ENCODE assay signal across 8 mouse cellular contexts in genomic region chr8:84661961-84662571, GRCm38 (mm10). TPM values are rescaled to one million over a fixed set of nuclear protein-coding genes. Genes with fewer than 3 reads are reported as not detected.
DNase-seq lines count a peak whose midpoint lies in the region; ATAC-seq and TF ChIP-seq lines count a peak whose summit lies in the region.

No protein-coding gene starts in this region.

- H3K27me3 ChIP-seq in heart, embryonic 11.5 days (ENCODE audit: control insufficient read depth, insufficient read depth, low read length), result no peaks in the 10 kb centered on the region
- 0 out of 2 replicates have a peak, but pooled peaks cover 5% of the 10 kb centered on the region for H3K27me3 ChIP-seq in forebrain, embryonic 12.5 days
- H3K27me3 ChIP-seq in hindbrain, postnatal 0 days (ENCODE audit: insufficient read depth, low read length), result no peaks in the 10 kb centered on the region
- H3K27me3 ChIP-seq in liver, embryonic 15.5 days, result no peaks in the 10 kb centered on the region

- peaks cover 40% of the 10 kb centered on the region for H3K4me1 ChIP-seq in heart, embryonic 11.5 days (ENCODE audit: control insufficient read depth, insufficient read depth, low read length)
- peaks cover 60% of the 10 kb centered on the region for H3K4me1 ChIP-seq in forebrain, embryonic 12.5 days
- peaks cover 10% of the 10 kb centered on the region for H3K4me1 ChIP-seq in hindbrain, postnatal 0 days (ENCODE audit: insufficient read depth, low read length)
- H3K4me1 ChIP-seq in liver, embryonic 15.5 days (replicated peaks), result peaks cover 84% of the 10 kb centered on the region

- intact Hi-C loops in heart, postnatal 10 days (cut with DNase I), result loop anchor here (1.0 to 5.0 kb wide), 4 partner anchors 23 to 460 kb away; partner anchors contain the start of gene Junb

- peak overlapping the region; percentile 96 for H3K27ac ChIP-seq in heart, embryonic 11.5 days (ENCODE audit: low read depth, low read length)
- peak overlapping the region; percentile 95 for H3K27ac ChIP-seq in forebrain, embryonic 12.5 days
- peak overlapping the region; percentile 85 for H3K27ac ChIP-seq in hindbrain, postnatal 0 days
- H3K27ac ChIP-seq in liver, embryonic 15.5 days (replicated peaks), result peak overlapping the region; percentile 96

- DNase-seq in heart, postnatal 10 days, result no peak
- peak; percentile 72 for DNase-seq in ZHBTc4 (ENCODE audit: low read depth, low spot score)
- DNase-seq in hindbrain, postnatal 0 days (ENCODE audit: low spot score), result peak; percentile 38
- peak; percentile 49 for DNase-seq in right cerebral cortex, postnatal 14 days
- DNase-seq in frontal cortex, adult 2 months (ENCODE audit: extremely low spot score in 1 of 2, low spot score in 1 of 2), result no peak

- H3K4me3 ChIP-seq in heart, embryonic 11.5 days (ENCODE audit: low read depth, low read length), result peak overlapping the region; percentile 95
- peak overlapping the region; percentile 53 for H3K4me3 ChIP-seq in forebrain, embryonic 12.5 days (replicated peaks)
- peak overlapping the region; percentile 67 for H3K4me3 ChIP-seq in hindbrain, postnatal 0 days (ENCODE audit: low read length)
- H3K4me3 ChIP-seq in liver, embryonic 15.5 days (replicated peaks), result peak overlapping the region; percentile 76

- H3K4me2 ChIP-seq in heart, embryonic 11.5 days, result peak overlapping the region; percentile 93
- H3K4me2 ChIP-seq in forebrain, embryonic 12.5 days, result peak overlapping the region; percentile 82
- H3K4me2 ChIP-seq in hindbrain, postnatal 0 days (ENCODE audit: low read depth, low read length), result peak overlapping the region; percentile 67
- H3K4me2 ChIP-seq in liver, embryonic 15.5 days, result peak overlapping the region; percentile 99

- peak overlapping the region; percentile 98 for H3K9ac ChIP-seq in heart, embryonic 11.5 days (ENCODE audit: low read depth, low read length)
- peak overlapping the region; percentile 72 for H3K9ac ChIP-seq in forebrain, embryonic 12.5 days
- peak overlapping the region; percentile 67 for H3K9ac ChIP-seq in hindbrain, postnatal 0 days (replicated peaks; ENCODE audit: low read length)
- H3K9ac ChIP-seq in liver, embryonic 15.5 days, result peak overlapping the region; percentile 84

- under 1% methylated on average over 60 of the region's 61 CpGs for WGBS in heart, embryonic 11.5 days (ENCODE audit: insufficient replicate concordance)
- WGBS in forebrain, embryonic 12.5 days, result 1% methylated on average over 61 of the region's 61 CpGs
- under 1% methylated on average over 61 of the region's 61 CpGs for whole genome bisulfite sequencing in hindbrain, postnatal 0 days
- WGBS in liver, embryonic 15.5 days (ENCODE audit: insufficient replicate concordance), result under 1% methylated on average over 61 of the region's 61 CpGs

- no peaks in the 10 kb centered on the region for H3K36me3 ChIP-seq in heart, embryonic 11.5 days (ENCODE audit: control insufficient read depth, insufficient read depth, low read length)
- no peaks in the 10 kb centered on the region for H3K36me3 ChIP-seq in forebrain, embryonic 12.5 days (replicated peaks)
- H3K36me3 ChIP-seq in hindbrain, postnatal 0 days (ENCODE audit: insufficient read depth, low read length), result no peaks in the 10 kb centered on the region
- H3K36me3 ChIP-seq in liver, embryonic 15.5 days (replicated peaks), result no peaks in the 10 kb centered on the region

- 0 out of 2 replicates have a peak, but pooled peaks have one; percentile 3 for ATAC-seq in heart, embryonic 11.5 days (replicated peaks; ENCODE audit: insufficient number of reproducible peaks, low FRiP score, low TSS enrichment)
- ATAC-seq in forebrain, embryonic 12.5 days (ENCODE audit: low FRiP score), result no peak; the same call in 1 of the 2 replicates
- peak; percentile 2; the same call in 1 of the 2 replicates for ATAC-seq in hindbrain, postnatal 0 days
- peak; percentile 3; the same call in 1 of the 2 replicates for ATAC-seq in liver, embryonic 15.5 days (ENCODE audit: insufficient read depth)

- TF ChIP-seq CTCF in hindbrain, postnatal 0 days (IDR thresholded peaks at IDR 0.05; ENCODE audit: low read depth), result no peak

- H3K9me3 ChIP-seq in heart, embryonic 11.5 days (replicated peaks; ENCODE audit: control insufficient read depth, low read length), result no peaks in the 10 kb centered on the region
- H3K9me3 ChIP-seq in forebrain, embryonic 12.5 days, result no peaks in the 10 kb centered on the region
- no peaks in the 10 kb centered on the region for H3K9me3 ChIP-seq in hindbrain, postnatal 0 days (ENCODE audit: low read length)
- H3K9me3 ChIP-seq in liver, embryonic 15.5 days (replicated peaks), result no peaks in the 10 kb centered on the region

RNA-seq across cellular contexts. Expression of gene Ier2, which starts 0.6 kb away (rescaled TPM):
- polyA plus RNA-seq in heart, embryonic 11.5 days (2014; fragmentation: Nextera tagmentation; extraction: Ambion mirVana), result 52.3 and 55.9 TPM in 2 replicates
- total RNA-seq in heart, postnatal 10 days (2021), result 10 to 100 TPM; 30.8 to 31.4 TPM
- 53.7 and 62.2 TPM in 2 replicates for polyA plus RNA-seq in forebrain, embryonic 12.5 days (2016; fragmentation: Nextera tagmentation; extraction: Ambion mirVana)
- 12.5 and 13.3 TPM in 2 replicates for total RNA-seq in hindbrain, postnatal 0 days (2014; rRNA removed)
- polyA plus RNA-seq in hindbrain, postnatal 0 days (2015; fragmentation: Nextera tagmentation; extraction: Ambion mirVana), result 20.9 TPM in 2 replicates
- polyA plus RNA-seq in liver, embryonic 15.5 days (2015; fragmentation: Nextera tagmentation; extraction: Ambion mirVana), result 22.8 and 23.1 TPM in 2 replicates
- polyA plus RNA-seq in frontal cortex, adult 2 months (2012; rRNA removed), result 11.1 and 21.5 TPM in 2 replicates

RNA-seq across cellular contexts. Expression of gene Trmt1, which starts 24.0 kb away (rescaled TPM):
- 49.7 and 51.6 TPM in 2 replicates for polyA plus RNA-seq in heart, embryonic 11.5 days (2014; fragmentation: Nextera tagmentation; extraction: Ambion mirVana)
- 10 to 100 TPM; 40.3 to 40.6 TPM for total RNA-seq in heart, postnatal 10 days (2021)
- 55.4 and 59.6 TPM in 2 replicates for polyA plus RNA-seq in forebrain, embryonic 12.5 days (2016; fragmentation: Nextera tagmentation; extraction: Ambion mirVana)
- 69.5 and 93.3 TPM in 2 replicates for total RNA-seq in hindbrain, postnatal 0 days (2014; rRNA removed)
- 71.2 and 79.2 TPM in 2 replicates for polyA plus RNA-seq in hindbrain, postnatal 0 days (2015; fragmentation: Nextera tagmentation; extraction: Ambion mirVana)
- polyA plus RNA-seq in liver, embryonic 15.5 days (2015; fragmentation: Nextera tagmentation; extraction: Ambion mirVana), result 27.9 and 36.1 TPM in 2 replicates
- 143 and 157 TPM in 2 replicates for polyA plus RNA-seq in frontal cortex, adult 2 months (2012; rRNA removed)

RNA-seq across cellular contexts. Expression of gene Nacc1, which starts 25.6 kb away (rescaled TPM):
- 19.1 and 19.6 TPM in 2 replicates for polyA plus RNA-seq in heart, embryonic 11.5 days (2014; fragmentation: Nextera tagmentation; extraction: Ambion mirVana)
- total RNA-seq in heart, postnatal 10 days (2021), result 10 to 100 TPM; 50.2 TPM
- 22.8 and 26.6 TPM in 2 replicates for polyA plus RNA-seq in forebrain, embryonic 12.5 days (2016; fragmentation: Nextera tagmentation; extraction: Ambion mirVana)
- total RNA-seq in hindbrain, postnatal 0 days (2014; rRNA removed), result 110 and 129 TPM in 2 replicates
- 13.8 and 14.9 TPM in 2 replicates for polyA plus RNA-seq in hindbrain, postnatal 0 days (2015; fragmentation: Nextera tagmentation; extraction: Ambion mirVana)
- polyA plus RNA-seq in liver, embryonic 15.5 days (2015; fragmentation: Nextera tagmentation; extraction: Ambion mirVana), result 6.2 and 7.2 TPM in 2 replicates
- 79.7 and 79.8 TPM in 2 replicates for polyA plus RNA-seq in frontal cortex, adult 2 months (2012; rRNA removed)

RNA-seq across cellular contexts. Expression of gene Lyl1, which starts 39.2 kb away (rescaled TPM):
- polyA plus RNA-seq in heart, embryonic 11.5 days (2014; fragmentation: Nextera tagmentation; extraction: Ambion mirVana), result 19.5 and 22.9 TPM in 2 replicates
- 1 to 10 TPM; 8.4 to 9.1 TPM for total RNA-seq in heart, postnatal 10 days (2021)
- 3.1 and 3.9 TPM in 2 replicates for polyA plus RNA-seq in forebrain, embryonic 12.5 days (2016; fragmentation: Nextera tagmentation; extraction: Ambion mirVana)
- 1.7 and 7.8 TPM in 2 replicates for total RNA-seq in hindbrain, postnatal 0 days (2014; rRNA removed)
- 2.0 and 2.3 TPM in 2 replicates for polyA plus RNA-seq in hindbrain, postnatal 0 days (2015; fragmentation: Nextera tagmentation; extraction: Ambion mirVana)
- polyA plus RNA-seq in liver, embryonic 15.5 days (2015; fragmentation: Nextera tagmentation; extraction: Ambion mirVana), result 55.3 and 58.3 TPM in 2 replicates
- polyA plus RNA-seq in frontal cortex, adult 2 months (2012; rRNA removed), result 2.9 and 4.1 TPM in 2 replicates

Comparison
In these comparisons a context has a peak if more than half of its experiments do, and no peak if none do; other contexts are left out.
1. DNase-seq: peak in ZHBTc4 (single experiment), hindbrain, postnatal 0 days (single experiment) and right cerebral cortex, postnatal 14 days (single experiment); none in heart, postnatal 10 days (0 of 2) and frontal cortex, adult 2 months (0 of 2).
2. Peak in every context shown above with its lines, with median percentiles within 50 percentile points of each other: H3K27ac ChIP-seq, H3K4me2 ChIP-seq, H3K4me3 ChIP-seq and H3K9ac ChIP-seq.